Mouse (Mus musculus) fat pad, adult 2 months (tissue): ENCODE data around the gene Cldn7.
"Not testable (repeated sequence)": the region's sequence is repeated elsewhere in the genome, so short reads cannot be mapped to it uniquely, and the experiment has no call there.

Experiments used
- DNase-seq: peaks from one replicate; pipeline ENCODE4 v3.0.0-alpha.2; 2011; ENCODE audit warnings: low read depth, low spot score; ENCODE audit errors: extremely low read depth

Gene Cldn7

DNA sequence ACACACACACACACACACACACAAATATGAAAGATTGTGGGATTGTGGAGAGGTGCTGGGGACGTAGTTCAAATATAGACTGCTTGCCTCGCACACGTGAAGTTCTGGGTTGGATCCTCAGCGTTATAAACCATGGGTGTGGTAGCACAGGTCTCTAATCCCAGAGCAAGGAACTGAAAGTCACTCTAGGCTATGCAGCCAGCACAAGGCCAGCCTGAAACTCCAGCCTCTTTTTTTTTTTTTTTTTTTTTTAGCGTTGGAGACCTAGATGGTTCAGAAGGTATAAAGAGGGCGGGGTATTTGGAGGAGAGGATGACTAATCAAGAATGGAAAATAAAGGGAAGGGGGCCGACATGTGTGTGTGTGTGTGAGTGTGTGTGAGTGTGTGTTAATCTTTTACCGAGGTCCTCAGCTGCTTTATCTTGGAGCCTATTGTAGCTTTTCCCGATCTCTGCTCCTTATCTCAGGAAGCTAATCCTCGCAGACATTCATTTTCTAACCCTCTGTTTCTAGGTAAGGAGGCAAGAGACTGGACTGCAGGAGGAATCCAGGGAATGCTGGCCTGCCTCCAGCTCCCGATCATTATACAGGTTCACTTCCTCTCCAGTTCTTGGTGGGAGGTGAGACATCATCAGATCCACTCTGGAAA is 11.2 kb upstream of the Cldn7 start:
- no peak for DNase-seq

DNA sequence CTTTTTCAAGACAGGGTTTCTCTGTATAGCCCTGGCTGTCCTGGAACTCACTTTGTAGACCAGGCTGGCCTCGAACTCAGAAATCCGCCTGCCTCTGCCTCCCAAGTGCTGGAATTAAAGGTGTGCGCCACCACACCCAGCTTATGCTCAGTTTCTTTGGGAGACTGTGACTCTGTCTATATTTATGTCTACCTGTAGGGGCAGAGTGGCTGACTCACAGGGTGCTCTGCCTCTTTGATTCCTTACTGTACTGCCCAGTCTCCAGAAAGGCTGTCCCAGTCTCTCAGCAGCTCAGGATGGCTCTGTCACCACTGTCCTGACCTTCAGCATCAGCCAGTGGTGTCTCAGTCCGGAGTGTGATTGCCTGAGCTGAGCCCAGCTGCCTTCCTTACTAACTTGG is 9.0 kb upstream of the Cldn7 start:
- DNase-seq: not testable (repeated sequence)

DNA sequence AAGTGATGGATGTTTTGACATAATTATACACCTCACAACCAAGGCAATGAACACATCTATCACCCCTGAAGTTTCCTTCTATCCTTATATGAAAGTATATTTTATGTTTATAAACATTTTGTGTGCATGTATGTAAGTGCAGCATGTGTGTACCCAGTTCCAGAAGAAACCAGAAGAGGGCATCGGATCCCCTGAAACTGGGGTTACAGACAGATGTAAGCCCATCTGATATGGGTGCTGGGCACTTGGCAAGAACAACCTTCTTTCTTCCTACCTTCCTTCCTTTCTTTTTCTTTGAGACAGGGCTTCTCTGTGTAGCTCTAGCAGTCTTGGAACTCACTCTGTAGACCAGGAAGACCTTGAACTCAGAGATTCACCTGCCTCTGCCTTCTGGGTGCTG is 8.4 kb upstream of the Cldn7 start:
- DNase-seq: no peak

GRCm38 (mm10) chr11:69960616-69961015 is 4.0 kb upstream of the Cldn7 start:
- DNase-seq: no peak

DNA sequence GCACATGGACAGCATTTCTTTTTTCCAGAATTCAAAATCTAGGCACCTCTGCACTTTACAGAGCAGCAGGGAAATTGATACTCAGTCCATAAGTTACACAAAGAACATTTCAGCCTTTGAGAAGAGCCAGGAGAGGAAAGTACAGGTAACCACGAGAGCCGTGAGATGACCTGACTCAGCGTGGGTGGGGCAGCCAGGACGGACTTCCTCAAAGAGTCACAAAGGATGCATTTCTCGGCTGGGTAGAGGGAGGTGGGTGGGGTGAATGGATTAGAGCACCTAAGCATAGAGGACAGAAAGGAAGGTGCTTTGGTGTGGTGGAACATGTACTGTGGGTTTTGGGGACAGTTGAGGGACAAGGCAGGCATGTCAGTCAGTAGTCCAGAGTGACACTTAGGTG is 2.7 kb upstream of the Cldn7 start:
- DNase-seq: no peak

DNA sequence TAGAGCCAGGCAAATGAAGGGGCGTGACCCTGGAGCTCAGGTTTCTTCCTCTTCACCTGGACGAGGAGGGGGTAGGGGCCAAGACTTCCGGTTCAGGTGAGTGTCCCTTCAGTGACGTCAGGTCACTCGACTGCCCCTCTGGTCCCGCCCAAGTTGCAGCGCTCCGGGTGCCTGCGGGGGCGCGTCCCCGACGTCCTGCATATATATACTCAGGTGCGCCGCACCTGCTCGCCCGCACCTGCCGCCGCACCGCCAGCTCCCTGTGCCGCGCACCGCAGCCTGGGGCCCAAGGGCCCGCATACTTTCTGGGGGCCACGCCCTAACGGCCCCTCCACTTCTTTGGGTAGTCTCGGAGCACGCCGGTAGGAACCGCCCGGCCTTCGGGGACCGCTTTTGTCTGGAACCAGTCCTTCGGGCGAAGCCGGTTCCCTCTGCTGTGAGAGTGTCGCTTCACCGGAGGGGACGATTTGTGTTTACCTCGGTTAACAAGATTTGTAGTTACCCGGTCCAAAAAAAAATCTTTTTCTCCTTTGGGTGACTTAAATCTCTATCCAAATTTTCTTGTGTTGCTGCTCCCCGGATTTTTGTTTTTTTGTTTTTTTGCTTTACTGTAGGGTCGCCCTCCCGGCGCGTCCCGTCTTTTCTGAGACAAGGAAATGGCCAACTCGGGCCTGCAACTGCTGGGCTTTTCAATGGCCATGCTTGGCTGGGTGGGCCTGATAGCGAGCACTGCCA is 859 bp downstream of the Cldn7 start:
- no peak for DNase-seq

DNA sequence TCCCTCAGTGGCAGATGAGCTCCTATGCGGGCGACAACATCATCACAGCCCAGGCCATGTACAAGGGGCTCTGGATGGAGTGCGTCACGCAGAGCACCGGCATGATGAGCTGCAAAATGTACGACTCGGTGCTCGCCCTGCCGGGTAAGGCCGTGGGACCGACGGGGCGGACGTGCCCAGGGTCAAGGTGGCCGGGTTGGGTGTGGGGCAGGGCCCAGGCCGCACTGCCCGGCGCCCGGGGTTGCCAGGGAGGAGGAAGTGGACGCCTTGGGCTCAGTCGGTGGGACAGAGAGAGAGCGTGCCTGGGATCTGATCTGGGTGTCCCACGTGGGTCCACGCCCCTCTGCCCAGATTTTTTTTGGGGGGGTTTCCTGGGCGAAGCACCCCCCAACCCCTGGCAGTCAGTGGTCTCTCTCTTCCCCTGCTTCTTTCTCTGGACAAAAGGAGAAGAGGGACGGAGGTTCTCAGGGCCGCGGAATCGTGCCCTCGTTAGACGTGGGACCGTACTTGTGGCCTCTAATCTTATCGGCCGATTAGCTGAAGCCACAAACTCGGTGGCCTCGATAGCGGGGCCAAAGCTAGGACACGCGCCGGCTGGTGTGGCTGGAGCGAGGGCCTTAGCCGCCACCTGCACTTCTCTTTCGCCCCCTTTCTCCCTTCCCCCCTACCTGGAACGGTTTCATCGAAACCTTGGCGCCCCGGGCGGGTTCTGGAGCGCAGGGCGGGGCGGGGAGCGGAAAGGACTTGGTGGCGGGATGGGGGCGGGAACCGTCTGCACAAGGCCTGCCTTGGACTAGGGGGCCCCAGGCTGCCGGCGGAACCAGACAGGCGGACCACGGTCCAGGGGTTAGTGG is 1.7 kb downstream of the Cldn7 start:
- DNase-seq: no peak

DNA sequence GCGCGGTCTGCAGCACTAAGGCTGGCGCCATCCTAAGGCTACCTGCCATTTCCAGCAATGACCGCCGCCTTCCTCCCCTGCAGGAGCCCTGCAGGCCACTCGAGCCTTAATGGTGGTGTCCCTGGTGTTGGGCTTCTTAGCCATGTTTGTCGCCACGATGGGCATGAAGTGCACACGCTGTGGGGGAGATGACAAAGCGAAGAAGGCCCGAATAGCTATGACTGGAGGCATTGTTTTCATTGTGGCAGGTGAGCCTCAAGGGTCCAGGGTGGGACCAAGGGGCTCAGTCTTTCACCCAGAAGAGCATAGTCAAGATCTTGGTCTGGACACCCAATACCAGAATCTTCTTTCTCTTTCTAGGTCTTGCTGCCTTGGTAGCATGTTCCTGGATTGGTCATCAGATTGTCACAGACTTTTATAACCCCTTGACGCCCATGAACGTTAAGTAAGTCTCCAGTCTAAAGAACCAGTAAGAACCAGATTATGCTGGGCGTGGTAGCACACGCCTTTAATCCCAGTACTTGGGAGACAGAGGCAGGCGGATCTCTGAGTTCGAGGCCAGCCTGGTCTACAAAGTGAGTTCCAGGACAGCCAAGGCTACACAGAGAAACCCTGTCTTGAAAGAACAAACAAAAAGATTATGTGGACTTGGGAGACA is 2.4 kb downstream of the Cldn7 start:
- no peak for DNase-seq

DNA sequence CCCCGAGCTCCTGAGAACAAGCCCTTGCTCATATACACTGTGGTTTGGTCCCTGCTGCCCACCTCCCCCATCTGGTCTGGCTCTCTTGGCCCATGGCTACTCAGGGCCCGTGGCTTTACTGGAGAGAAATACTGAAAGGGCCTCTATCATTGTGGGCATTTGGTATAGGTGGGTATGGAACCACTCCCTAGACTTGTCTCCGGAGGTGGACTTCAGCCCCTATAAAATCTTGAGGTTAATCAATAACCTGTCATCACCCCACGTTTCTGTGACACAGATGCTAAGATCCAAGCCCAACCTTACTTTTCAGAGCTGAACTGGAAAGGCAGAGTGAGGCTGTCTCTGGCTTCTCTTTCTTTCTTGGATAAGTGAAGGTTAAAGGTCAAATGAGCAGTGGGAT is 4.2 kb downstream of the Cldn7 start:
- no peak for DNase-seq

GRCm38 (mm10) chr11:69970222-69970621 is 5.6 kb downstream of the Cldn7 start:
- DNase-seq: no peak

GRCm38 (mm10) chr11:69970775-69971174 is 6.2 kb downstream of the Cldn7 start:
- DNase-seq: no peak

GRCm38 (mm10) chr11:69974907-69975306 is 10.3 kb downstream of the Cldn7 start:
- DNase-seq: no peak

- no peak for DNase-seq
Measured at GRCm38 (mm10) chr11:69976271-69976670, 11.7 kb downstream of the Cldn7 start.

DNA sequence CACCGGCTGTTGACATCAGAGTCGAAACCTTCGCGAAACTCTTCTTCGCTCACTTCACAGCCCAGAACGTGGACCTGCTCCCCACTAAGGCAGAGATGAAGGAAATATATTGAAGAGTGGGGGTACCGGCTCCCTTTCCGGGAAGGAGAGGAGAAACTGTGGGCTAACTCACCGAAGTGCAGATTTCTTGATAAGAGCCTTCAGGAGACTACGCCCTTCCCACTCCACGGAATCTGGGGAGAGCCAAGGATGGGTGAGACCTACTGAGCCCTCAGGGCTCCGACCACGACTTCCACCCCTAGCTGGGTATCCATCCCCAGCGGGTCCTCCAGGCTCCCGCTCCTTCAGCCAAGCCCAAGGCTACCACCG is 15.2 kb downstream of the Cldn7 start:
- no peak for DNase-seq

GRCm38 (mm10) chr11:69980196-69981140 is 15.9 kb downstream of the Cldn7 start:
- peak; percentile 89 for DNase-seq

DNA sequence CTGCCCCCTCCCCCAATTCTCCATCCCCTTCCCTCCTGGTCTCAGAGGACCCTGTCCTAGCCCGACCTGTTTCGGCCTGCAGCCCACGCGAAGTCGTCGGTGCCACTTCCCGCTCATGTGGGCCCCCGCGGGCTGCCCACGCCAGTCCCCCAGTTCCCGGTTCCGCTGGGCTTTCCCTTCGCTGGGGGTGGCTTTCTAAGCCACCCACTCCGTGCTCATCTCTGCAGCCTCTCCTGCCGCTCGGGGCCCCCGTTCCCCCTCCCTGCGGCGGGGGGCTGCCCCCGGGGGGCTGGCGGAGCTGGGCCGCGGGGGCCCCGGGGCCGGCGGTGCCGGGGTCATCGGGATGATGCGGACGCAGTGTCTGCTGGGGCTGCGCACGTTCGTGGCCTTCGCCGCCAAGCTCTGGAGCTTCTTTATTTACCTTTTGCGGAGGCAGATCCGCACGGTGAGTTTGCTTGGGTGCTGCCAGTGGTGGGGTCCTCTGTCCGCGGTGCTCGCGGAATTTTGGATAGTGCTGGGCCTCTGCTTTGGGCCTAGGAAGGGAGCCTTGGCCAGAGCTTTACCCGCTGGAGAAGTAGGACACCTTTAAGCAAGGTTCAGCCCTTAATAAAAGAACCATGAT is 16.7 kb downstream of the Cldn7 start, which contains the start of gene Ctdnep1:
TSS of gene Ctdnep1 (plus strand) at position 16 of the 622 bp plus-strand sequence.
- no peak for DNase-seq

DNA sequence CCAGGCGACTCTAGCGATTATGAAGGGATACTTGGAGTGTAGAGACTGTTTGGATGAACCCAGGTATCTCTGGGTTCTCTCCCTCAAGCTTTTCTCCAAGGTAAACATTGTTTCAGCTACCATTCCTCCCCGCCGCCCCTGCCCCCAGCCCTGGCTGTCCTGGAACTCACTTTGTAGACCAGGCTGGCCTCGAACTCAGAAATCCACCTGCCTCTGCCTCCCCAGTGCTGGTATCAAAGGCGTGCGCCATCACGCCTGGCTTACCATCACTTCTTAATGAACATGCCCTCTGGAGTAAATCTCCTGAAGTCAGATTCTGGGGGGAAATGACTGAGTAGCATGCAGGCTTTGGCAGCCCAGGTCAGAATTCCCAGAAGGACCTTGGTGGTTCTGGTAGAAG is 17.6 kb downstream of the Cldn7 start, which contains the start of gene Elp5:
TSS of gene Elp5 (minus strand) at position 293 of the 400 bp plus-strand sequence.
- no peak for DNase-seq

- DNase-seq: no peak
Measured at GRCm38 (mm10) chr11:69982877-69983276, 18.3 kb downstream of the Cldn7 start.

GRCm38 (mm10) chr11:69983377-69983776 is 18.8 kb downstream of the Cldn7 start:
- DNase-seq: no peak

GRCm38 (mm10) chr11:69984431-69984830 is 19.9 kb downstream of the Cldn7 start:
- no peak for DNase-seq
